In genomic region chr3:35102715-35103591, GRCm38 (mm10) we compare ENCODE assay signal across 8 mouse cellular contexts.
DNase-seq lines count a peak whose midpoint lies in the region; TF ChIP-seq lines count a peak whose summit lies in the region.
"Had no signal": no experiment of that assay in that cellular context is flagged by ENCODE, and none has a peak within 500 bp of the region (broad histone marks: within the 10 kb centered on the region; RNA-seq: fewer than 3 reads in every experiment).

No protein-coding gene starts in this region.

- H3K27ac ChIP-seq in ES-Bruce4 (ENCODE audit: insufficient read depth, low read length): no peak overlapping the region
- H3K27ac ChIP-seq: liver, embryonic 13.5 days had no signal

- 0 out of 2 replicates have a peak, but pooled peaks have one; percentile 38 for TF ChIP-seq EP300 in ES-Bruce4 (IDR thresholded peaks at IDR 0.05; ENCODE audit: insufficient read depth, low read depth, low read length)

- no peaks in the 10 kb centered on the region for H3K36me3 ChIP-seq in ES-Bruce4 (ENCODE audit: control insufficient read depth, insufficient read depth, low read length, poor library complexity, severe bottlenecking)
- H3K36me3 ChIP-seq: liver, embryonic 13.5 days had no signal

- peaks cover 2% of the 10 kb centered on the region for H3K4me1 ChIP-seq in ES-Bruce4 (ENCODE audit: control insufficient read depth, insufficient read depth, low read length)
- H3K4me1 ChIP-seq: liver, embryonic 13.5 days had no signal

- H3K9me3 ChIP-seq in ES-Bruce4 (replicated peaks; ENCODE audit: control insufficient read depth, insufficient read depth, low read length, poor library complexity, severe bottlenecking): no peaks in the 10 kb centered on the region
- H3K9me3 ChIP-seq: liver, embryonic 13.5 days had no signal

- intact Hi-C loops in heart, postnatal 36 days (cut with DNase I): loop anchor here (1.0 to 10.0 kb wide), 4 partner anchors 382 to 1278 kb away; no protein-coding TSS in a partner anchor

- H3K4me3 ChIP-seq in ES-Bruce4 (ENCODE audit: low read depth, low read length): no peak overlapping the region
- H3K4me3 ChIP-seq: liver, embryonic 13.5 days had no signal

- H3K27me3 ChIP-seq in ES-Bruce4 (ENCODE audit: control insufficient read depth, insufficient read depth, low read length, poor library complexity, severe bottlenecking): no peaks in the 10 kb centered on the region
- H3K27me3 ChIP-seq: liver, embryonic 13.5 days had no signal

- no peak overlapping the region for H3K9ac ChIP-seq in ES-Bruce4 (ENCODE audit: low read depth, poor library complexity, severe bottlenecking)
- H3K9ac ChIP-seq: liver, embryonic 13.5 days had no signal

- no peak for TF ChIP-seq POLR2A in ES-Bruce4 (IDR thresholded peaks at IDR 0.05; ENCODE audit: insufficient read depth, low read length)

- peak; percentile 39 to 77 for DNase-seq in adrenal gland, adult (ENCODE audit: inconsistent age in 2 of 2, low spot score in 1 of 2)
- DNase-seq in embryo, embryonic 9.5 days (ENCODE audit: extremely low spot score): peak; percentile 73
- DNase-seq in heart, postnatal 36 days: peak; percentile 49 to 60
- DNase-seq in layer of hippocampus, adult 18-20 months (ENCODE audit: low spot score in 2 of 2): peak; percentile 30 to 78
- DNase-seq in lung, postnatal 25 days (ENCODE audit: low spot score): peak; percentile 57
- DNase-seq in right cerebral cortex, postnatal 36 days (ENCODE audit: low spot score in 2 of 2): peak; percentile 24
- DNase-seq: liver, embryonic 13.5 days had no signal

- TF ChIP-seq CTCF in ES-Bruce4 (IDR thresholded peaks at IDR 0.05; ENCODE audit: low read depth, low read length): peak; percentile 79
